Mouse (Mus musculus) left cerebral cortex, adult 9 months (tissue): ENCODE results near the gene Arhgdia.

Experiments used
- DNase-seq, 2 experiments: peaks; one replicate each; pipeline ENCODE4 v3.0.0; 2022; ENCODE audit warnings: low spot score in 2 of 2

The Arhgdia gene

GRCm38 (mm10) chr11:120550810-120551440, 30.5 kb downstream of the Arhgdia start, which contains the start of gene Ppp1r27:
Ppp1r27 (minus strand) TSS chr11:120551132.
- DNase-seq, result no peak

GRCm38 (mm10) chr11:120549986-120550809, 31.2 kb downstream of the Arhgdia start:
- no peak for DNase-seq

GRCm38 (mm10) chr11:120549168-120549945, 32.1 kb downstream of the Arhgdia start, which contains the start of gene Mcrip1:
Mcrip1 (minus strand) TSS chr11:120549727.
- peak; percentile 66 to 88 for DNase-seq

- DNase-seq, result no peak
Observed at GRCm38 (mm10) chr11:120548786-120549167, 32.6 kb downstream of the Arhgdia start.

GRCm38 (mm10) chr11:120548214-120548613, 33.2 kb downstream of the Arhgdia start:
- DNase-seq, result no peak

- no peak for DNase-seq
Observed at GRCm38 (mm10) chr11:120547469-120547868, 34.0 kb downstream of the Arhgdia start.

- DNase-seq, result no peak
Observed at GRCm38 (mm10) chr11:120545964-120546363, 35.5 kb downstream of the Arhgdia start.

GRCm38 (mm10) chr11:120542376-120542775, 39.0 kb downstream of the Arhgdia start:
- DNase-seq, result no peak

- no peak for DNase-seq
Observed at GRCm38 (mm10) chr11:120541907-120542306, 39.5 kb downstream of the Arhgdia start.

GRCm38 (mm10) chr11:120539285-120540014, 42.0 kb downstream of the Arhgdia start:
- no peak for DNase-seq

GRCm38 (mm10) chr11:120538955-120539284, 42.5 kb downstream of the Arhgdia start:
- no peak for DNase-seq

GRCm38 (mm10) chr11:120538485-120538884, 42.9 kb downstream of the Arhgdia start:
- DNase-seq, result no peak

- no peak for DNase-seq
Observed at GRCm38 (mm10) chr11:120535804-120536203, 45.6 kb downstream of the Arhgdia start.

- no peak for DNase-seq
Observed at GRCm38 (mm10) chr11:120535145-120535544, 46.3 kb downstream of the Arhgdia start.

GRCm38 (mm10) chr11:120534093-120534492, 47.3 kb downstream of the Arhgdia start:
- DNase-seq, result no peak

- DNase-seq, result no peak
Observed at GRCm38 (mm10) chr11:120531646-120532045, 49.8 kb downstream of the Arhgdia start.

GRCm38 (mm10) chr11:120530085-120530964, 51.1 kb downstream of the Arhgdia start, which contains the start of gene Gcgr:
Gcgr (plus strand) TSS chr11:120530699.
- no peak for DNase-seq

- DNase-seq, result no peak
Observed at GRCm38 (mm10) chr11:120528903-120529302, 52.5 kb downstream of the Arhgdia start.
